Mouse (Mus musculus) midbrain, embryonic 12.5 days (tissue): Measurements from ENCODE around the gene Lrrc41. TPM values are rescaled to one million over a fixed set of nuclear protein-coding genes. Genes with fewer than 3 reads are reported as not detected.

Experiments
- ATAC-seq: fragments of 200-750 bp; cut with Nextera tagmentation; 2 replicates; pipeline ENCODE4 v1.8.0; 2017; ENCODE audit warnings: low read depth, moderate TSS enrichment, moderate library complexity; ENCODE audit not compliant: low FRiP score
- H3K27ac ChIP-seq: fragments of 300-500 bp; sonication (generic); replicated peaks from 2 replicates; pipeline ENCODE4 v1.5.1; 2016; ENCODE audit warnings: mild to moderate bottlenecking
- H3K27me3 ChIP-seq: fragments of 300-500 bp; sonication (generic); 2 replicates; pipeline ENCODE4 v1.6.1; 2016; ENCODE audit warnings: mild to moderate bottlenecking
- H3K36me3 ChIP-seq: fragments of 300-500 bp; sonication (generic); 2 replicates; pipeline ENCODE4 v1.6.1; 2016
- H3K4me1 ChIP-seq: fragments of 300-500 bp; sonication (generic); 2 replicates; pipeline ENCODE4 v1.6.1; 2016
- H3K4me2 ChIP-seq: fragments of 300-500 bp; sonication (generic); replicated peaks from 2 replicates; pipeline ENCODE4 v1.6.1; 2016; ENCODE audit warnings: mild to moderate bottlenecking, moderate library complexity
- H3K4me3 ChIP-seq: fragments of 300-500 bp; sonication (generic); 2 replicates; pipeline ENCODE4 v1.5.1; 2016; ENCODE audit warnings: mild to moderate bottlenecking
- H3K9ac ChIP-seq: fragments of 300-500 bp; sonication (generic); replicated peaks from 2 replicates; pipeline ENCODE4 v1.6.1; 2016; ENCODE audit warnings: mild to moderate bottlenecking, moderate library complexity
- H3K9me3 ChIP-seq: fragments of 300-500 bp; sonication (generic); 2 replicates; pipeline ENCODE4 v1.6.1; 2016; ENCODE audit warnings: mild to moderate bottlenecking
- WGBS: fragments of 180-500 bp; shearing (Covaris S2); methylation state at CpG from one replicate; pipeline ENCODE4 v1.1.7; 2016; 5-methylcytosine and 5-hydroxymethylcytosine counted together
- polyA plus RNA-seq: library from polyadenylated mRNA; unstranded; fragments of >200 nt; fragmentation: Nextera tagmentation; extraction: Ambion mirVana; gene quantifications from 2 replicates; pipeline ENCODE4 v1.2.1, GENCODE M21; 2016

Lrrc41 gene
- polyA plus RNA-seq, 1 experiment from 2014 or later, result 71.2 TPM

DNA sequence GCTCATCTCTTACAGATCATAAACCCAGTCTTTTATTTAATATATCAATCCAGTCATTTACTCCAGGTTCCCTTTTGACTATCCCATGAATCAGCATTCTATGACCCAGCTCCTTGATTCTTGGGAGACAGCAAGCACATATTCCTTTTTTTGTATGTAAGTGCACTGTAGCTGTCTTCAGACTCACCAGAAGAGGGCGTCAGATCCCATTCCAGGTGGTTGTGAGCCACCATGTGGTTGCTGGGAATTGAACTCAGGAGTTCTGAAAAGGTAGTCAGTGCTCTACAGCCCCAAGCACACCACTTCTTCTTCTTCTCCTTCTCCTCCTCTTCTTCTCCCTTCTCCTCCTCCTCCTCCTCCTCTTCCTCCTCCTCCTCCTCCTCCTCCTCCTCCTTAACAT is 17.5 kb upstream of the Lrrc41 start:
- peaks cover 6% of the 10 kb centered on the region for H3K4me1 ChIP-seq
- no peak for ATAC-seq
- H3K27me3 ChIP-seq, result no peaks in the 10 kb centered on the region
- H3K9me3 ChIP-seq, result no peaks in the 10 kb centered on the region
- no peak overlapping the region for H3K9ac ChIP-seq
- 3% methylated on average over 1 of the region's 1 CpGs for WGBS
- H3K27ac ChIP-seq, result no peak overlapping the region
- H3K4me3 ChIP-seq, result no peak overlapping the region
- H3K36me3 ChIP-seq, result no peaks in the 10 kb centered on the region
- no peak overlapping the region for H3K4me2 ChIP-seq

DNA sequence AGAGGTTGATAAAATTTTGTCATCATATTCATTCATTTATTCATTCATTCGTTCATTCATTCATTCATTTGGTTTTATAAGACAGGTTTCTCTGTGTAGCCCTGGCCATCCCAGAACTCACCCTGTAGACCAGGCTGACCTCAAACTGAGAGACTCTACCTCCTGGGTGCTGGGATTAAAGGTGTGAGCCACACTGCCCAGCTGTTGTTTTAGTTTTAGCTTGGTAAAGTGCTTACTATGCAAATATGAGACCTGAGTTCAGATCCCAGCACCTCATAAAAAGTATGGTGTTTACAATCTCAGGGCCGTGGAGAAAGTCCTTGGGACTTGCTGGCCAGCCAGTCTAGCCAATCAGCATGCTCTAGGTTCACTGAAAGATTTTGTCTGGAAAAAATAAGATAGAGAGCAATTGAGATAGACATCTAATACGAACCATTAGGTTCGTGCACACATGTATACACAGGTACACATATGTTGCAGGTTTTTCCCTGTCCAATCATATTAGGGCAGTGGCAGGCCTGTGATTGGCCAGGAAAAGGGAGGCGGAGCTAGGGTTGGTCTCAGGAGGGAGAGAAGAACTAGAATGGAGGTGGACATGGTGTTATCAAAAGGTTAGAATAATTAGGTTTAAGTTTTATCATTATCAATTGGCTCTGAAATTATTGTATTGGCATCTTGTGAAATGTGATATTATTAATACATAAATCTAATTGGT is 15.9 kb upstream of the Lrrc41 start:
- H3K9ac ChIP-seq, result no peak overlapping the region
- ATAC-seq, result no peak; the same call in 1 of the 2 replicates
- H3K27ac ChIP-seq, result no peak overlapping the region
- H3K27me3 ChIP-seq, result no peaks in the 10 kb centered on the region
- no peak overlapping the region for H3K4me3 ChIP-seq
- 74% methylated on average over 5 of the region's 5 CpGs for WGBS
- H3K36me3 ChIP-seq, result no peaks in the 10 kb centered on the region
- no peaks in the 10 kb centered on the region for H3K9me3 ChIP-seq
- no peaks in the 10 kb centered on the region; the same call in 1 of the 2 replicates for H3K4me1 ChIP-seq
- H3K4me2 ChIP-seq, result no peak overlapping the region

DNA sequence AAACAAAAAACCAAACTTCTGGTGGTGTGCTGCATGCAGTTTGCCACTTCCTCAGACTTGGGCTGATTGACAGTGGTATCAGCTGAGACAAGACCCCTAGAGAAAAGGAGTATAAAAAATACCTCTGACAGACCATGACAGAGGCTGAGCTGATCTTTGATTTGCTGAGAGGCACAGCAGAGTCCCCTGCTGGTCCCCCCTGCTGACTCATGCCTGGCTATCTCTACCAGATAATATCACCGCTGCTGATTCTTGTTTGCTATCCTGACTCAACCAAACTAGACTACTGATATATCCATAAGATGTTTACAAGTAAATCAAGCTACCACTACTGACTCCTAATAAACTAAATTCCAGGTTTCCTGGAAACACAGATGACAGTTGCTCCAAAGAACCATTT is 11.2 kb upstream of the Lrrc41 start:
- no peak for ATAC-seq
- Histone ChIP-seq H3K27me3 (no peaks in the 10 kb centered on the region), H3K36me3 (peaks cover 32% of the 10 kb centered on the region), H3K4me2 (no peak overlapping the region), H3K4me3 (no peak overlapping the region), H3K9me3 (no peaks in the 10 kb centered on the region), H3K9ac (no peak overlapping the region), H3K4me1 (no peaks in the 10 kb centered on the region), H3K27ac (no peak overlapping the region)
- 56% methylated on average over 1 of the region's 1 CpGs for WGBS

DNA sequence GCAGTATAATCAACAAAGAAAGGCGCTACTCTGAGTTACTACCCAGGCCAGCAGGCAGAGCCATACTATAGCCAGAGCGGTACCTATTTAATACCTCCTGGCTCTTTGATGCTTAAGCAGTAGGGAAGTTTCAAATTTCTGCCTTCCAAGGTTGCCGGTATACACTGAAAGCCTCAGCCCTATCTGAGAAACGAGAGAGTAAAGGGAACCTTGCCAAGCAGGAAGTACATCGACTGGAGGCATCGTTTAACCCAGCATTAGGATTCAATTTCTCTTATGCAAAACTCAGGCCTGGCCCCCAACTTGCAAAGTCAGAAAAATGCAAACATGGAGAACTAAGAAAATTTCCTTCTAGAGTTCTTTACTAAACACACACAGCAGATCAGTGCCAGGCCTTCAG is 5.0 kb upstream of the Lrrc41 start:
- Histone ChIP-seq H3K9me3 (no peaks in the 10 kb centered on the region), H3K9ac (no peak overlapping the region), H3K36me3 (peaks cover 44% of the 10 kb centered on the region), H3K4me1 (peaks cover 16% of the 10 kb centered on the region), H3K27ac (no peak overlapping the region), H3K4me3 (no peak overlapping the region), H3K27me3 (no peaks in the 10 kb centered on the region), H3K4me2 (no peak overlapping the region)
- no peak for ATAC-seq
- WGBS, result 93% methylated on average over 6 of the region's 6 CpGs

DNA sequence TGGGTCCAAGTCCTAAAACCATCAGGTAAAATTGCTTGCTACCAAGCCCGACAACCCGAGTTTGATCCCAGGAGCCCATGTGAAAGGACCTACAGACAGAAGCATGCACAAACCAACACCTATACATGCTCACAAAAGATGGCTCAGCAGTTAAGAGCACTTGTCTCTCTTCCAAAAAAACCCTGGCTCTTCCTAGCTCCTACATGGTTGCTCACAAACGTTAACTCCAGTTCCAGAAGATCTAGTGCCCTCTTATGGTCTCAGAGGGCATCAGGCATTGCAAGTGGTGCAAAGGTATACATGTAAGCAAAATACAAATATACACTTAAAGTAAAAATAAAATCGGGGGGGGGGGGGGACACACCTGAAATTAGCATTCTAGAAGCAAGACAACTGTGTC is 1.9 kb upstream of the Lrrc41 start:
- Histone ChIP-seq H3K27ac (no peak overlapping the region), H3K36me3 (peaks cover 22% of the 10 kb centered on the region), H3K4me1 (peaks cover 29% of the 10 kb centered on the region), H3K4me3 (no peak overlapping the region), H3K9ac (no peak overlapping the region; the same call in 1 of the 2 replicates), H3K4me2 (peak overlapping the region; percentile 26; the same call in 1 of the 2 replicates), H3K27me3 (no peaks in the 10 kb centered on the region), H3K9me3 (no peaks in the 10 kb centered on the region)
- ATAC-seq, result no peak
- WGBS, result 59% methylated on average over 4 of the region's 4 CpGs

DNA sequence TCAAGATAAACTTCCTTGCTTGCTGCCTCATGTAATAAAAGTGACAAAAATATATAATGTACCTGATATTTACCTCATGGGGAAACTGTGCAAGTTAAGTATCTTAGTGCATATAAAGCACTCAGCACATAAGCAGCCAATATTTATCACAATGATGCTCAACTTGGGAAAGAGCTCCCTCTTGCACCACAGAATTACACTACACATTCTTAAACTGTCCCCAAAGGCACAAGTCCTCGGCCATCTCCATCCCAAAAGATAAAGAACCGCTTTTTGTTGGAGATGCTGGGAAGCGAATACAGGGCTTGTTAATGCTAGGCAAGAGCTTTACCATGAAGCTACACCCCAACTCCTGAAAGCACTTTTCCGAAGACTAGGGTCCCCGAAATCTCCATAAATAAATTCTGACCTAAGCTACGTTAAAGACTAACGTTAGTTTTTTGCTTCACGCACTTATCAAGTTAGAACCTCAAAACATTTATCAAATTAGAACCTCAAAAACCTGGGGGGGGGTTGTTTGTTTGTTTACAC is 859 bp upstream of the Lrrc41 start:
- Histone ChIP-seq H3K4me2 (peak overlapping the region; percentile 95), H3K9ac (peak overlapping the region; percentile 94), H3K4me1 (peaks cover 29% of the 10 kb centered on the region), H3K4me3 (peak overlapping the region; percentile 74), H3K27me3 (no peaks in the 10 kb centered on the region), H3K27ac (no peak overlapping the region), H3K9me3 (no peaks in the 10 kb centered on the region), H3K36me3 (peaks cover 14% of the 10 kb centered on the region)
- WGBS, result 3% methylated on average over 8 of the region's 8 CpGs
- ATAC-seq, result no peak

DNA sequence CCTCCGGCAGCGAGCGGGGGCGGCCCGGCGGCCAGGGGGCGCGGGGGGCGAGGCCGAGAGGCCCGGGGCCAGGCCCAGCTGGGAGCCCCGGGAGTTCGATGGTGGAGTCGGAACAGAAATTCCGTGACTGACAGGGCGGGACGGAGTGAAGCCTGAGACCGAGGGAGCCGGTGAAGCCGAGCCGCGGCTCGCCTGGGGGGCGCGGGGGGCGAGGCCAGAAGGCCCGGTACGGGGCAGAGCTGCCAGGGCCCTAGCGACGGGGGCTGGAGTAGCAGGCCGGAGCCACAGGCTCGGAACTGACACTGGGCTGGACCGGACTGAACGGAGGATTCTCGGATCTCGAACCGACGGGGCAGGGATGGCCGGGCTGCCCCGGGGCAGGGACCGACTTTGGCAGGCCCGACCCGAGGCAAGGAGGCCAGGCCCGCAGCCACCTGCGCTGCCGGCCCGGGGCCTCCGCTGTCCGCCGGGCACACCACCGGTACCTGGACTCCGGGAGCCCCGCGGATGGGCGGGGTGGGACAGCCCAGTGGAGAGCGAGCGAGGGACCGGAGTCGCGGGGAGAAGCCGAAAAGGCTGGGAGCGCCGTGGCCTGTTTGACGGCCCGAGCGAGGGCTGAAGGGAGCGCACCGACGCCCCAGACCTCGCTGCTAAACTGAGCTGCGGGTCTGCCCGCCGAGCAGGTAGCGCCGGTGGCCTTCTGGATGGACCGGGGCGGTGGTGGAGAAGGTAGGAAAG is 731 bp downstream of the Lrrc41 start:
- peak overlapping the region; percentile 95 for H3K4me2 ChIP-seq
- peak; percentile 80 for ATAC-seq
- H3K27me3 ChIP-seq, result no peaks in the 10 kb centered on the region
- under 1% methylated on average over 61 of the region's 77 CpGs for WGBS
- H3K4me3 ChIP-seq, result peak overlapping the region; percentile 74
- no peaks in the 10 kb centered on the region for H3K9me3 ChIP-seq
- peaks cover 17% of the 10 kb centered on the region for H3K36me3 ChIP-seq
- peak overlapping the region; percentile 94 for H3K9ac ChIP-seq
- peaks cover 29% of the 10 kb centered on the region for H3K4me1 ChIP-seq
- H3K27ac ChIP-seq, result peak overlapping the region; percentile 98

DNA sequence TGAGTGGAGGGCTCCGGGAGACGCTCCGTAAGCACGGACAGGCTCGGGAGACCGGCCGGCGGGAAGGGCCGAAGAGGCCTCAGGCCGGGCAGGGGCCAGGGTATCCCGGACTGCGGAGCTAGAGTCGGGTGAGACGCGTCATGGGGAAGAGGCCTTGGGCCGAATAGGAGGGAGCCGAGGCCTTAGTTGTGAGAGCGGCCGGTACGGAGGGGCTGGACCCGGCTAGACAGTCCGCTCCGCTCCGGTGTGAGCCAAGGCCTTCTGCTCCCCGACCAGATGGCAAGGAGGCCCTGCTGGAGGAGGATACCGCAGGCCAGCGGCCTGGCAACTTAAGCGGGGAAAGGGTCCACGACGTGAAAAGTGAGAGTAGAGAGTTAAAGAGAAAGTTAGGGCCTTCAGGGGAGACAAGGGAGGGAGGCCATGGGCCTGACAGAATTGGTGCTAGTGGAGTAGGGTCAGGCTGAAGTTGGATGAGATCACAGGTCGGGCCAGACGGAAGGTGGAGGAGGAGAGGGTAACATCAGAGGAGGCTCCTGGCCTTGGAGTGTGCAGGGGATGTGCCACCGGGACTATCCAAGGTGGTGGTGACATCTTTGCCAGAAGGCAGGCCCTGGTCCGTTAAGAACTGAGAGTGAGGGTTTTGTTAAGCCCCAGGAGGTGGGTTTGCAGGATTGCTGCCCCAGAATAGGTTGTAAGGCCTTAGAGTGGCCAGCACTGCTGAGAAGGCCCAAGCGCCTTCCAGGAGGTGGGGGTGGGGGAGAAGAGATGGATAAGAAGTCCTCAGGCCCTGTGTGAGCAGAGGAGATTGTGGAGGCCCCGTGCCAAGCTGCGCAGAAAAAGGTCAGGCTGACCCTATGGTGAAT is 1.5 kb downstream of the Lrrc41 start:
- no peaks in the 10 kb centered on the region for H3K9me3 ChIP-seq
- H3K27me3 ChIP-seq, result no peaks in the 10 kb centered on the region
- peak; percentile 17 for ATAC-seq
- peaks cover 29% of the 10 kb centered on the region for H3K4me1 ChIP-seq
- H3K4me2 ChIP-seq, result peak overlapping the region; percentile 95
- 2% methylated on average over 37 of the region's 37 CpGs for WGBS
- H3K9ac ChIP-seq, result peak overlapping the region; percentile 94
- H3K36me3 ChIP-seq, result peaks cover 25% of the 10 kb centered on the region
- peak overlapping the region; percentile 98 for H3K27ac ChIP-seq
- peak overlapping the region; percentile 74 for H3K4me3 ChIP-seq

DNA sequence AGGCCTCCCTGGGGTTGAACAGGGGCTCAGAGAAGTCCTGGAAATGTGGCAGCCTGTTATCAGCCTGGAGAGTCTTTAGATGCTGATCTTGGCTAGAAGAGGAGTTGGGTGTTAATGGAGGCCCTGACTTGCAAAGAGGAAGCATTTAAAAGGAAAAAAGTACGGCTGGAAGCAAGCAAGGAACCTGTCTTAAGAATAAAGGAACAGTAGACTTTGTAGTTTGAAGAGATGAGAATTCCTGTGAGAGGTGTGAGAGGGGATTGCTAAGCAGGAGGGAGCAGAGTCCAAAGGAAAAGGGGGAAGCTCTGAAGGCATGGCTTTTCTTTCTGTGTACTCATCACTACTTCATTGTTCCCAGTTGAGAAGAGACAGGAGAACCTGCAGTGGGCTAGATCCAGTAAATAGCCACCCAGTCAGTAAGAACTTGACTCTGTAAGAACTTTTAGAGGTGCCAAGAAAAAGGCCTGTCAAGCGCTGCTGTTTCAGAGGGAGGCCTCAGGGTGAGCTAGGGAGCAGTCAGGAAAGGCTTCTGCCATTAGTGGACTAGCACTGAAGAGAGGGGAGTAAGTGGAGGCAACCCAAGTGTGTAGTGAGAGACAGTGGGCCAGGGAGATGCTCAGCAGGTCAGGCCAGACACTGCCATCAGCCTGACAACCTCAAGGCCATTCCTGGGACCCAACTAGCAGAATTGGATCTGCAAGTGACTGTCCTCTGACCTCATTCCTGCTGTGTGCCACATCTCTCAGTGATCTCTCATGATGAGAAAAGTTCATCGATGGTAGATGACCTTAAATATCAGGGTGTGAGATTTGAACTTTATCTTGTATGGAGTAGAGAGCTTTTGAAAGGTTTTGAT is 2.4 kb downstream of the Lrrc41 start:
- Histone ChIP-seq H3K27me3 (no peaks in the 10 kb centered on the region), H3K36me3 (peaks cover 26% of the 10 kb centered on the region), H3K4me2 (peak overlapping the region; percentile 95), H3K9me3 (no peaks in the 10 kb centered on the region), H3K4me1 (peaks cover 29% of the 10 kb centered on the region), H3K4me3 (peak overlapping the region; percentile 74), H3K27ac (peak overlapping the region; percentile 98; the same call in 1 of the 2 replicates), H3K9ac (peak overlapping the region; percentile 94)
- WGBS, result 67% methylated on average over 3 of the region's 3 CpGs
- no peak for ATAC-seq

DNA sequence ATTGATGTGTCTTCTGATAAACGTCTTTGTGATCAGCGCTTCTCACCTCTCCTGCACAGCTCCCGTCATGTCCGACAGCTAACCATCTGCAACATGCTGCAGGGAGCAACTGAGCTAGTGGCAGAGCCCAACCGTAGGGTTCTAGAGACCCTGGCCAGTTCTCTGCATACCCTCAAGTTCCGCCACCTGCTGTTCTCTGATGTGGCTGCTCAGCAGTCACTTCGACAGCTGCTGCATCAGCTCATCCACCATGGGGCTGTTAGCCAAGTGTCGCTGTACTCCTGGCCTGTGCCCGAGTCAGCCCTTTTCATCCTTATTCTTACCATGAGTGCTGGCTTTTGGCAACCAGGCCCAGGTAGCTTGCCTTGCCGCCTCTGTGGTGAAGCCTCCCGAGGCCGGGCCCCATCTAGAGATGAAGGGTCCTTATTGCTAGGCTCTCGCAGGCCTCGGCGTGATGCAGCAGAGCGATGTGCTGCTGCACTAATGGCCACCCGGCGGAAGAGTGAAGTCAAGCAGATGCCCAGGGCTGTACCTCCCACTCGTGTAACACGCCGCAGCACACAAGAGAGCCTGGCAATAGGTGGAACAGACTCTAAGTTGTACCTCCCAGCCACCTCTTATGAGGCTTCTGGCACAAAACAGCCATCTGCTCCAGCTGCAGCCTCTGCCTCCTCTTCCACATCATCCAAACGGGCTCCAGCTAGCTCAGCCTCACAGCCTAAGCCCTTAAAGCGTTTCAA is 13.6 kb downstream of the Lrrc41 start:
- no peaks in the 10 kb centered on the region for H3K9me3 ChIP-seq
- no peak overlapping the region for H3K27ac ChIP-seq
- no peak overlapping the region for H3K4me2 ChIP-seq
- no peaks in the 10 kb centered on the region for H3K4me1 ChIP-seq
- no peak overlapping the region for H3K4me3 ChIP-seq
- no peaks in the 10 kb centered on the region for H3K27me3 ChIP-seq
- no peak for ATAC-seq
- 88% methylated on average over 23 of the region's 23 CpGs for WGBS
- H3K36me3 ChIP-seq, result peaks cover 92% of the 10 kb centered on the region
- H3K9ac ChIP-seq, result no peak overlapping the region
